Mouse (Mus musculus): Measurements from ENCODE around the gene Gabra4.

DNA sequence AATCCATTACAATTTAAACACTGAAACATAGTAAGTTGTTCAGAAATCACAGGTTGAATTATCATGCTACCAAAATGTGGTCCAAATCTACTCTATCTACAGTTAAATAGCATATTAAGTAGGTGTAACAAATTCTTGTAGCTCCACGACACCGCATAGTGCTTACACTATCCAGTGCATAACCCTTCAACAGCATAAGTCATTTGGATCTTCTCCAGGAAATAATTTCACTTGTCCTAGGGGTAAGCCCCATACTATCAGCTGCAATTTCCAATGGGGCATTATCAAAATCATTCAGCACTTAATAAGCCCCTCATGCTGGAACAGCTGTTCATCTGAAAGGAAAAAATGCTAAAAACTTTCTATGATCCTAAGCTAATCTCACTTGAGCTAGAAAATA is 62.8 kb downstream of the Gabra4 start:
- TF ChIP-seq CTCF (IDR thresholded peaks at IDR 0.05; ENCODE audit: low read depth, low read length) (no peak), POLR2A (IDR thresholded peaks at IDR 0.05; ENCODE audit: extremely low read depth, insufficient read depth, low read length) (no peak)

Measured in liver, adult 2 months (tissue).